Mouse (Mus musculus): ENCODE results near the gene Gm45261. TPM values are rescaled to one million over a fixed set of nuclear protein-coding genes. Genes with fewer than 3 reads are reported as not detected.

Gene Gm45261
- polyA plus RNA-seq, 1 experiment from 2014 or later = not detected

DNA sequence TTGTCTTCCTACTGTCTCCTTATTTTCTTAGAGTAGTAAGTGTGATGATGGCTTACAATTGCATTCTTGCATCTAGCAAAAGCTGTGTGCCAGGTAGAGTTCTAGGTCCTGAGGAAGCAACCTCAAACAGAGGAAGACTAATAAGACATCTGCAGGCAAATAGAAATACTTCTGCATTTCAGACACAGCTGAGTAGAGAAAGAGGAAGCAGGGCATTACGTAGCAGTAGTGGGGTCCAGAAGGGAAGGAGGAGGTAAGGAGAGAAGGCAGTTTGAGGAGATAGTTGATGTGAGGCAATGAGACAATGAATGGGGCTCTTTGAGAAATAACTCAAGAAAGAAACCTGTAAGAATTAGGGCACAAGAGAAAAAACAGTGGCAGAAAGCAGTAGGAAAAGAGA is 59.3 kb downstream of the Gm45261 start:
- Histone ChIP-seq H3K4me2 (ENCODE audit: low read length) (no peak overlapping the region), H3K27ac (no peak overlapping the region), H3K27me3 (ENCODE audit: insufficient read depth, low read length) (no peaks in the 10 kb centered on the region), H3K4me3 (replicated peaks; ENCODE audit: low read depth, low read length) (no peak overlapping the region), H3K4me1 (replicated peaks; ENCODE audit: insufficient read depth, low read length) (no peaks in the 10 kb centered on the region), H3K9me3 (replicated peaks; ENCODE audit: low read length) (no peaks in the 10 kb centered on the region), H3K9ac (ENCODE audit: low read depth, low read length) (no peak overlapping the region), H3K36me3 (ENCODE audit: insufficient read depth, low read length) (no peaks in the 10 kb centered on the region)
- no peak for TF ChIP-seq CTCF (IDR thresholded peaks at IDR 0.05; ENCODE audit: low read depth)
- 81% methylated on average over 1 of the region's 1 CpGs for WGBS
- no peak for DNase-seq (ENCODE audit: low spot score)
- ATAC-seq (replicated peaks; ENCODE audit: low FRiP score, low read depth) = no peak

Other genes starting within 250 kb of the Gm45261 start
- 0.54 TPM in 2 replicates for gene Fam124b, start 243.0 kb downstream of the Gm45261 start, polyA plus RNA-seq (2015; fragmentation: Nextera tagmentation; extraction: Ambion mirVana)
- gene Cul3, start 121.0 kb downstream of the Gm45261 start, polyA plus RNA-seq (2015; fragmentation: Nextera tagmentation; extraction: Ambion mirVana) = 42.4 and 43.2 TPM in 2 replicates